Mouse (Mus musculus) intestine, embryonic 14.5 days (tissue): ENCODE data around the gene Atp5d. TPM values are rescaled to one million over a fixed set of nuclear protein-coding genes. Genes with fewer than 3 reads are reported as not detected.

Experiments
- polyA plus RNA-seq: library from polyadenylated mRNA; unstranded; fragments of >200 nt; fragmentation: Nextera tagmentation; extraction: Ambion mirVana; gene quantifications from 2 replicates; pipeline ENCODE4 v1.2.1, GENCODE M21; 2014

The Atp5d gene
- polyA plus RNA-seq, 1 experiment from 2014 or later, result 627 TPM

Other genes with a start within 250 kb of the Atp5d start
- gene Cfd, start 247.8 kb upstream of the Atp5d start, polyA plus RNA-seq, result not detected in 2 replicates
- 42.0 and 46.3 TPM in 2 replicates for gene Med16, start 229.7 kb upstream of the Atp5d start, polyA plus RNA-seq
- gene Gm26602, start 227.8 kb upstream of the Atp5d start, polyA plus RNA-seq, result not detected in 2 replicates
- gene Kiss1r, start 221.7 kb upstream of the Atp5d start, polyA plus RNA-seq, result 0.46 and 0.51 TPM in 2 replicates
- gene R3hdm4, start 217.4 kb upstream of the Atp5d start, polyA plus RNA-seq, result 122 and 126 TPM in 2 replicates
- gene Arid3a, start 211.6 kb upstream of the Atp5d start, polyA plus RNA-seq, result 12.7 and 14.4 TPM in 2 replicates
- 126 and 134 TPM in 2 replicates for gene Wdr18, start 178.5 kb upstream of the Atp5d start, polyA plus RNA-seq
- gene Grin3b, start 167.9 kb upstream of the Atp5d start, polyA plus RNA-seq, result 0.23 and 0.28 TPM in 2 replicates
- 14.4 and 17.5 TPM in 2 replicates for gene Tmem259, start 154.3 kb upstream of the Atp5d start, polyA plus RNA-seq
- 320 and 368 TPM in 2 replicates for gene Cnn2, start 150.0 kb upstream of the Atp5d start, polyA plus RNA-seq
- 3.7 and 3.8 TPM in 2 replicates for gene Abca7, start 142.1 kb upstream of the Atp5d start, polyA plus RNA-seq
- 6.8 and 8.0 TPM in 2 replicates for gene Arhgap45, start 122.0 kb upstream of the Atp5d start, polyA plus RNA-seq
- gene Polr2e, start 98.8 kb upstream of the Atp5d start, polyA plus RNA-seq, result 255 and 274 TPM in 2 replicates
- gene Gpx4, start 91.5 kb upstream of the Atp5d start, polyA plus RNA-seq, result 607 and 623 TPM in 2 replicates
- 14.1 TPM in 2 replicates for gene Sbno2, start 33.1 kb upstream of the Atp5d start, polyA plus RNA-seq
- gene Stk11, start 22.8 kb upstream of the Atp5d start, polyA plus RNA-seq, result 27.0 and 27.5 TPM in 2 replicates
- 7.1 and 8.5 TPM in 2 replicates for gene Cbarp, start 2.2 kb downstream of the Atp5d start, polyA plus RNA-seq
- gene Midn, start 9.6 kb downstream of the Atp5d start, polyA plus RNA-seq, result 25.5 and 28.9 TPM in 2 replicates
- gene Cirbp, start 27.4 kb downstream of the Atp5d start, polyA plus RNA-seq, result 76.4 and 81.6 TPM in 2 replicates
- gene 1600002K03Rik, start 34.3 kb downstream of the Atp5d start, polyA plus RNA-seq, result 15.8 and 16.7 TPM in 2 replicates
- 10.2 and 12.2 TPM in 2 replicates for gene Efna2, start 40.9 kb downstream of the Atp5d start, polyA plus RNA-seq
- gene Mum1, start 87.8 kb downstream of the Atp5d start, polyA plus RNA-seq, result 61.3 and 66.5 TPM in 2 replicates
- gene Ndufs7, start 110.5 kb downstream of the Atp5d start, polyA plus RNA-seq, result 453 and 498 TPM in 2 replicates
- 34.1 and 61.2 TPM in 2 replicates for gene Gamt, start 122.4 kb downstream of the Atp5d start, polyA plus RNA-seq
- gene Dazap1, start 122.9 kb downstream of the Atp5d start, polyA plus RNA-seq, result 42.3 and 45.7 TPM in 2 replicates
- gene Rps15, start 153.8 kb downstream of the Atp5d start, polyA plus RNA-seq, result 1,236 and 1,315 TPM in 2 replicates
- gene Apc2, start 157.3 kb downstream of the Atp5d start, polyA plus RNA-seq, result 7.8 and 9.1 TPM in 2 replicates
- 43.4 and 45.2 TPM in 2 replicates for gene 2310011J03Rik, start 181.9 kb downstream of the Atp5d start, polyA plus RNA-seq
- 6.8 and 7.3 TPM in 2 replicates for gene Pcsk4, start 190.9 kb downstream of the Atp5d start, polyA plus RNA-seq
- 42.4 and 58.1 TPM in 2 replicates for gene Reep6, start 191.3 kb downstream of the Atp5d start, polyA plus RNA-seq
- gene Adamtsl5, start 209.8 kb downstream of the Atp5d start, polyA plus RNA-seq, result 8.1 and 8.7 TPM in 2 replicates
- gene Plk5, start 217.8 kb downstream of the Atp5d start, polyA plus RNA-seq, result 0.22 and 0.32 TPM in 2 replicates
- 5.3 and 6.7 TPM in 2 replicates for gene Mex3d, start 249.0 kb downstream of the Atp5d start, polyA plus RNA-seq